33 mouse cellular contexts compared by ENCODE assay signal in genomic region chr2:32335888-32336287, GRCm38 (mm10). TPM values are rescaled to one million over a fixed set of nuclear protein-coding genes. Genes with fewer than 3 reads are reported as not detected.
DNase-seq lines count a peak whose midpoint lies in the region; ATAC-seq and TF ChIP-seq lines count a peak whose summit lies in the region.
"Had no signal": no experiment of that assay in that cellular context is flagged by ENCODE, and none has a peak within 500 bp of the region (broad histone marks: within the 10 kb centered on the region; RNA-seq: fewer than 3 reads in every experiment).

No protein-coding gene starts in this region.

- DNase-seq in kidney, adult 8-10 months, result no peak
- no peak for DNase-seq in layer of hippocampus, adult 2 months (ENCODE audit: low spot score in 2 of 2)
- DNase-seq in layer of hippocampus, postnatal 25 days (ENCODE audit: extremely low spot score in 1 of 2, low spot score in 1 of 2), result no peak
- DNase-seq: adrenal gland, adult 8-10 months; B cell, adult 2 months; cerebellum, adult 2 months; cerebellum, postnatal 14 days; forebrain, postnatal 0 days; gastrocnemius, postnatal 10 days; heart, adult 18-20 months; heart, postnatal 14 days; layer of hippocampus, postnatal 36 days; liver; lung, adult 2 months; lung, postnatal 10 days; right cerebral cortex, adult 18-20 months; spleen, adult 18-20 months; thymus, postnatal 14 days had no signal

- no peak overlapping the region for H3K27ac ChIP-seq in kidney, embryonic 14.5 days (ENCODE audit: low read depth, low read length)
- peak overlapping the region; percentile 73 for H3K27ac ChIP-seq in layer of hippocampus, adult 2 months
- H3K27ac ChIP-seq: embryonic facial prominence, embryonic 10.5 days; embryonic facial prominence, embryonic 15.5 days; forebrain, embryonic 12.5 days; hindbrain, embryonic 12.5 days; hindbrain, postnatal 0 days; intestine, embryonic 15.5 days; liver, embryonic 14.5 days; macrophage; midbrain, embryonic 13.5 days had no signal

- H3K9me3 ChIP-seq in kidney, embryonic 14.5 days (ENCODE audit: control insufficient read depth, low read length), result no peaks in the 10 kb centered on the region
- H3K9me3 ChIP-seq in E14TG2a.4 (ENCODE audit: low read length), result no peaks in the 10 kb centered on the region
- H3K9me3 ChIP-seq: embryonic facial prominence, embryonic 10.5 days; embryonic facial prominence, embryonic 15.5 days; forebrain, embryonic 12.5 days; hindbrain, embryonic 12.5 days; intestine, embryonic 15.5 days; midbrain, embryonic 13.5 days had no signal

- H3K36me3 ChIP-seq in kidney, embryonic 14.5 days (ENCODE audit: control insufficient read depth, insufficient read depth, low read length), result peaks cover 4% of the 10 kb centered on the region; the same call in 1 of the 2 replicates
- no peaks in the 10 kb centered on the region; the same call in 1 of the 2 replicates for H3K36me3 ChIP-seq in E14TG2a.4 (ENCODE audit: insufficient read depth, low read length)
- H3K36me3 ChIP-seq: heart, embryonic 12.5 days had no signal

- no peak overlapping the region; the same call in 1 of the 2 replicates for H3K4me2 ChIP-seq in kidney, embryonic 14.5 days (replicated peaks; ENCODE audit: low read depth, low read length)
- H3K4me2 ChIP-seq: embryonic facial prominence, embryonic 15.5 days; forebrain, embryonic 12.5 days; heart, embryonic 12.5 days; hindbrain, embryonic 12.5 days; intestine, embryonic 15.5 days; midbrain, embryonic 13.5 days had no signal

- WGBS in kidney, embryonic 14.5 days, result 39% methylated on average over 15 of the region's 15 CpGs

- no peaks in the 10 kb centered on the region for H3K27me3 ChIP-seq in kidney, embryonic 14.5 days (ENCODE audit: control insufficient read depth, insufficient read depth, low read length)
- H3K27me3 ChIP-seq in E14TG2a.4 (ENCODE audit: insufficient read depth, low read length), result peaks cover 48% of the 10 kb centered on the region
- H3K27me3 ChIP-seq: embryonic facial prominence, embryonic 15.5 days; forebrain, embryonic 12.5 days; intestine, embryonic 15.5 days had no signal

- H3K9ac ChIP-seq in kidney, embryonic 14.5 days (ENCODE audit: low read depth, low read length), result no peak overlapping the region
- H3K9ac ChIP-seq: embryonic facial prominence, embryonic 15.5 days; forebrain, embryonic 12.5 days; forebrain, postnatal 0 days; heart, embryonic 12.5 days; hindbrain, embryonic 12.5 days; intestine, embryonic 15.5 days; liver, embryonic 14.5 days; midbrain, embryonic 13.5 days had no signal

- H3K4me3 ChIP-seq in kidney, embryonic 14.5 days (ENCODE audit: low read length), result no peak overlapping the region
- no peak overlapping the region for H3K4me3 ChIP-seq in layer of hippocampus, adult 2 months
- peak overlapping the region; percentile 49 for H3K4me3 ChIP-seq in E14TG2a.4 (replicated peaks; ENCODE audit: low read length)
- H3K4me3 ChIP-seq: embryonic facial prominence, embryonic 10.5 days; embryonic facial prominence, embryonic 15.5 days; forebrain, embryonic 12.5 days; heart, embryonic 12.5 days; hindbrain, embryonic 12.5 days; intestine, embryonic 15.5 days; midbrain, embryonic 13.5 days had no signal

- peaks cover 5% of the 10 kb centered on the region; the same call in 1 of the 2 replicates for H3K4me1 ChIP-seq in kidney, embryonic 14.5 days (ENCODE audit: control insufficient read depth, insufficient read depth, low read length)
- peaks cover 33% of the 10 kb centered on the region for H3K4me1 ChIP-seq in E14TG2a.4 (replicated peaks; ENCODE audit: low read depth, low read length)
- H3K4me1 ChIP-seq: forebrain, embryonic 12.5 days; heart, embryonic 12.5 days; hindbrain, embryonic 12.5 days; intestine, embryonic 15.5 days; midbrain, embryonic 13.5 days had no signal

- no peak for TF ChIP-seq CTCF in layer of hippocampus, adult 2 months (conservative IDR thresholded peaks at IDR 0.05)
- TF ChIP-seq CTCF in E14TG2a.4 (conservative IDR thresholded peaks at IDR 0.05; ENCODE audit: low read length), result no peak

- ATAC-seq in kidney, embryonic 14.5 days (ENCODE audit: low FRiP score, low TSS enrichment), result peak; percentile 50; the same call in 1 of the 2 replicates
- ATAC-seq in common myeloid progenitor, adult 5-6 weeks (replicated peaks; ENCODE audit: low read depth, poor library complexity, severe bottlenecking), result 0 out of 2 replicates have a peak, but pooled peaks have one; percentile 28
- ATAC-seq: forebrain, postnatal 0 days; hindbrain, postnatal 0 days; intestine, embryonic 15.5 days; midbrain, embryonic 13.5 days had no signal

RNA-seq across cellular contexts. Expression of gene Ciz1, which starts 16.2 kb away (rescaled TPM):
- 36.2 and 50.3 TPM in 2 replicates for polyA plus RNA-seq in kidney, embryonic 14.5 days (2014; fragmentation: Nextera tagmentation; extraction: Ambion mirVana)
- 10 to 100 TPM; 75.3 to 92.7 TPM for total RNA-seq in layer of hippocampus, adult 2 months (2021)
- total RNA-seq in layer of hippocampus, postnatal 25 days (2021), result 10 to 100 TPM; 56.1 to 85.3 TPM
- total RNA-seq in common myeloid progenitor, adult 5-6 weeks (2017), result 64.1 and 76.5 TPM in 2 replicates

RNA-seq across cellular contexts. Expression of gene Dnm1, which starts 17.2 kb away (rescaled TPM):
- 8.4 and 11.5 TPM in 2 replicates for polyA plus RNA-seq in kidney, embryonic 14.5 days (2014; fragmentation: Nextera tagmentation; extraction: Ambion mirVana)
- total RNA-seq in layer of hippocampus, adult 2 months (2021), result 1,000 to 10,000 TPM; 1,274 to 1,381 TPM
- total RNA-seq in layer of hippocampus, postnatal 25 days (2021), result 1,000 to 10,000 TPM; 1,309 to 1,323 TPM
- not detected in 2 replicates for total RNA-seq in common myeloid progenitor, adult 5-6 weeks (2017)
- total RNA-seq: megakaryocyte-erythroid progenitor cell, adult 5-6 weeks; neutrophil, adult 5-6 weeks had no signal

RNA-seq across cellular contexts. Expression of gene 1110008P14Rik, which starts 45.9 kb away (rescaled TPM):
- 50.1 and 52.0 TPM in 2 replicates for polyA plus RNA-seq in kidney, embryonic 14.5 days (2014; fragmentation: Nextera tagmentation; extraction: Ambion mirVana)
- total RNA-seq in layer of hippocampus, adult 2 months (2021), result 100 to 1,000 TPM; 160 to 170 TPM
- total RNA-seq in layer of hippocampus, postnatal 25 days (2021), result 100 to 1,000 TPM; 194 to 197 TPM
- total RNA-seq in common myeloid progenitor, adult 5-6 weeks (2017), result 2.1 and 6.5 TPM in 2 replicates

RNA-seq across cellular contexts. Expression of gene Swi5, which starts 48.0 kb away (rescaled TPM):
- 142 and 529 TPM in 2 replicates for polyA plus RNA-seq in kidney, embryonic 14.5 days (2014; fragmentation: Nextera tagmentation; extraction: Ambion mirVana)
- 100 to 1,000 TPM; 212 to 222 TPM for total RNA-seq in layer of hippocampus, adult 2 months (2021)
- 100 to 1,000 TPM; 206 to 208 TPM for total RNA-seq in layer of hippocampus, postnatal 25 days (2021)
- 324 and 355 TPM in 2 replicates for total RNA-seq in common myeloid progenitor, adult 5-6 weeks (2017)

RNA-seq across cellular contexts. Expression of gene Golga2, which starts 48.7 kb away (rescaled TPM):
- polyA plus RNA-seq in kidney, embryonic 14.5 days (2014; fragmentation: Nextera tagmentation; extraction: Ambion mirVana), result 12.4 and 21.3 TPM in 2 replicates
- 10 to 100 TPM; 87.9 TPM for total RNA-seq in layer of hippocampus, adult 2 months (2021)
- total RNA-seq in layer of hippocampus, postnatal 25 days (2021), result 10 to 100 TPM; 81.4 to 89.9 TPM
- total RNA-seq in common myeloid progenitor, adult 5-6 weeks (2017), result 42.8 and 48.4 TPM in 2 replicates

Comparison
In these comparisons a context has a peak if more than half of its experiments do, and no peak if none do; other contexts are left out.
1. RNA of gene Dnm1, which starts 17.2 kb away (total RNA-seq): 1,274 to 1,381 TPM in layer of hippocampus, adult 2 months and 1,309 to 1,323 TPM in layer of hippocampus, postnatal 25 days; not detected in common myeloid progenitor, adult 5-6 weeks; every median in the first group is over 1,000 times any median in the second.
2. RNA of gene 1110008P14Rik, which starts 45.9 kb away (total RNA-seq): 194 to 197 TPM in layer of hippocampus, postnatal 25 days and 160 to 170 TPM in layer of hippocampus, adult 2 months; 2.1 to 6.5 TPM in common myeloid progenitor, adult 5-6 weeks; every median in the first group is over 10 times any median in the second.